Mouse (Mus musculus) spleen, postnatal 10 days (tissue): Measurements from ENCODE around the gene Arpc4.
"Not testable (repeated sequence)": the region's sequence is repeated elsewhere in the genome, so short reads cannot be mapped to it uniquely, and the experiment has no call there.

Source experiments
- DNase-seq, 2 experiments: peaks; one replicate each; pipeline ENCODE4 v3.0.0; 2021 to 2022; ENCODE audit warnings: low spot score in 2 of 2

The Arpc4 gene

DNA sequence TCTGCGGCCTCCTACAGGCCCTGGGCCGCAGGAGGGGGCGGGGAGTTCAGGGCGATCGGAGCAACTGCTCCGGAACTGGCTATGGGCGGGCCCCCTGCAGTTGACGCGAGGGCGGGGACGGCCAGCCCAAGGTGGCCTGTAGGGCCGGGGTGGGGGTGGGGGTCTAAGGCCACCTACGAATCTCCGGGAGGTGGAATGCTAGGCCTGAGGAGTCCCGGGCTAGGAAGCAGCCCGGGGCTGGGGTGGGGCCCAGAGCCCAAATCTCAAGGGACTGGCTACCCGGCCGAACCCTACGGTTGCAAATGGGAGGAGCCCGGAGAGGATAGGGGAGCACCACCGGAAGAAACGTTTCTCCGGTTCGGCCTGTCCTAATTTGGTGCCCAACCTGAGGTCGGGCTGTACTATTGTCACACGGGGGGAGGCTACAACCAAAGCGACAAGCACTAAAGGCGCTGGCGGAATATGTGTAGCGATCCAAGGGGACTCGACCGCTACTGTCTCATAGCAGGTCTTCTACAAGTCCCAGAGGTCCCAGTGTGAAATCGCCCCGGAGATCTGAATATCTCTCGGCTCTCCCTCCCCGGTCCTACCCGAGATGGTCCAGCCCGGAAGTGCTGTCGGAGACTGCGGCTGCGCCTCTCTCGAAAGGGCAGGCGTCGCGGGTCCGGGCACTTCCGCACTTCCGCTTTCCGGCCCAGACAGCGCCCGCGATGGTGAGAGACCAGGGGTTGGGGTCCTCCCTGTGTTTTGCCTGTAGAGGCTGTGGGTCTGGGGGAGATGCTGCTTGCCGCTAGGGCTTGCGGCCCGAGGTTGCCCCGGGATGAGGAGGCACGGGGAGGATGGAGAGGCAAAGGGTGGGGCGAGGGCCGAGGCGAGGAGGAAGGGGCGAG, at the start of gene Arpc4, which contains the start of gene Tada3:
TSS of gene Arpc4 (plus strand) at position 620 of the 890 bp plus-strand sequence.
TSS of gene Tada3 (minus strand) at position 388 of the 890 bp plus-strand sequence.
- DNase-seq, result peak; percentile 92 to 94

DNA sequence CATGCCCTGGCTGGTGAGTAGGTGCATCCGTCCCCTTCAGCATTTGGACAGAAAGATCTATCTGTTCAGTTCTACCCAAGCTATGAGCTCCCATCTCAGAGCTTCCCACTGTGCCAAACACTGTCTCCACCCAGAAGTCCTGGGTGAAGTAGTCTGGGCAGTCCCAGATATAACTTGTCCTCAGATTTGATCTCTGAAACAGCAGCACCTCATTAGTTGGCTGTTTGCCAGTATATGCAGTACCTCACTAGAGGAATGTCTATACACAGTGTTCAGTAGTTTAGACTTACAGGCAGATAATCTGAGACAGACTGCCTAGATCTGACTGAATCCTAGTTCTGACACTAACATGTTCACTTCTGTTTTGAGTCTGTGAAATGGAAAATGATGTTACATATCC, 48.5 kb upstream of the Arpc4 start:
- no peak for DNase-seq

DNA sequence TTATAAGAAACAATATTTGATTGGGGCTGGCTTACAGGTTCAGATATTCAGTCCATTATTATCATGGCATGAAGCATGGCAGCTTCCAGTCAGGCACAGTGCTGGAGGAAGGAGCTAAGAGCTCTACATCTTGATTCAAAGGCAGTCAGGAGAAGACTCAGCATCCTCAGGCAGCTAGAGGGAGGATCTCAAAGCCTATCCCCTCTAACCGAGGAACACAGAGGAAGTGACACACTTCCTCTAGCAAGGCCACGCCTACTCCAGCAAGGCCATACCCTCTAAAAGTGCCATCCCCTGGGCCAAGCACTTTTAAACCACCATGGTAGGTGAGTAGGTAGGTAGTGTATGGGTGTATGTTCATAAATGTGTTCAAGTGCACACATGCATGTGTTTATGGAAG, 47.4 kb upstream of the Arpc4 start:
- DNase-seq, result peak in 1 of 2 experiments; percentile 47

DNA sequence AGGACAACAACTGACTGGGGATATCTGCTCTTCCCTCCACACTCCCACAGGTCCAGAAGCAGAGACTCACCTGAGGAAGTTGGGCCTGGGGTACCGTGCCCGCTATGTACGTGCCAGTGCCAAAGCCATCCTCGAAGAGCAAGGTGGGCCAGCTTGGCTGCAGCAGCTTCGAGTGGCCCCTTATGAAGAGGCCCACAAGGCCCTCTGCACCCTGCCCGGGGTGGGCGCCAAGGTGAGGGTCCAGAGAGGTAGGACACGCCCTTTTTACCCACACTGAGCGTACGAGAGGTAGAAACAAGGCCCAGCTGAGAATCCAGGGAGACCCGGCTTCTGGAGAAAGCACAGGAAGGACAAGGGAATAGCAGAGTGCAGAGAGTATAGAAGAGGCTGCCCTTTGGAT, 46.2 kb upstream of the Arpc4 start:
- DNase-seq, result no peak

DNA sequence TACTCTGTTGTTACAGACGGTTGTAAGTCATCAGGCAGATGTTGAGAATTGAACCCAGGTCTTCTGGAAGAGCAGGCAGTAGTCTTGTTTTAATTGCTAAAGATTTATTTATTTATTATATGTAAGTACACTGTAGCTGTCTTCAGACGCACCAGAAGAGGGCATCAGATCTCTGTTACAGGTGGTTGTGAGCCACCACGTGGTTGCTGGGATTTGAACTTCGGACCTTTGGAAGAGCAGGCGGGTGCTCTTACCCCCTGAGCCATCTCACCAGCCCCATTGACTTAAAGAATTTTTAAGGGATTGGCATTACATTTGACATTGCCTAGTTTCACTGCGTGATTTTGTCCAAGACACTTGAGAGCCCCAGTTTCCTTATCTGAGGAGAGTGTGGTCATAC, 45.2 kb upstream of the Arpc4 start:
- not testable (repeated sequence) for DNase-seq

DNA sequence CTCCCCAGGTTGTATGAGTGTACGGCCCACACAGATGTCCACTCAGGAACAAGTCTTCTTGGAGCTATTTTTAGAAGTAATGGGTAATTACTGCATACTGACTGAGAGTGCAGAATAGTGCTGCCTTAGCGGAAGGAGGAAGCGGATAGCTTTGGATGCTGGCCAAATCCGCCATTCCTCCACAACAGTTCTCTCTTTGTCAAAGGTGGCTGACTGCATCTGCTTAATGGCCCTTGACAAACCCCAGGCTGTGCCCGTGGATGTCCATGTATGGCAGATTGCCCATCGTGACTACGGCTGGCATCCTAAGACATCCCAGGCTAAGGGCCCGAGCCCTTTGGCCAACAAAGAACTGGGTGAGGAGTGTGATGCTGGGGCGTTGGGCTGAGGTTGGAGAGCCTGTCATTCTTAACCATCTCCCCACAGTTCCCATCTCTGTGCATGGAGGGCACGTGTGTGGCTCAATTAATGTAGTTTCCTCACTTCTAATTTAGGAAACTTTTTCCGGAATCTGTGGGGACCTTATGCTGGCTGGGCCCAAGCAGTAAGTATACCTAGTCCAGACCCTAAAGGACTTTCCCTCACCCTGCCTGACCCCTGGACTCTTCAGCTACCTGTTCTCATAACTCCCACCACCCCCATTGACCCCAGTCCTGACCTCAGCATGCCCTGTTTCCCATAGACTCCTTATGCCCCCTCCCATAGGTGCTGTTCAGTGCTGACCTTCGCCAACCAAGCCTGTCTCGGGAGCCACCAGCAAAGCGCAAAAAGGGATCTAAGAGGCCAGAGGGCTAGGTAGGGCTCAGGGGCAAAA, 44.6 kb upstream of the Arpc4 start:
- DNase-seq, result no peak

DNA sequence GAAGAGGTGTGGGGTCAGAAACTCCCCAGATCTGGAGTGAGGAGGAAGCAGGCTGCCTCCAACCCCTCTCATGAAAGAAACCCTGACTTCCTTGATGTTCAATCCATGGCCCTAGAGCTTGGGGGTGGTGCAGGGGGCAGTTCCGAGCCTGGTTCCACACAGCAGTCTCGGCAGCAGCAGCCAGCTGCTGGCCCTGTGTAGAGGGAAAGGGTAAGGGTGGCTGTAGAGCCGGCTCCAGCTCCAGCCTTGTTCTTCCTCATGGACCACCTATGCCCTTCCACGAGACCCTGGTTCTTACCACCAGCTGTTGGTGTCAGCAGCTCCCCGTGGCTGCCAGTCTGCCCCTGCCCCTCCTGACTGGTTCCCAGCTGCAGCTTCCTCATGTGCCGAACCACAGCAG, 43.7 kb upstream of the Arpc4 start:
- no peak for DNase-seq

DNA sequence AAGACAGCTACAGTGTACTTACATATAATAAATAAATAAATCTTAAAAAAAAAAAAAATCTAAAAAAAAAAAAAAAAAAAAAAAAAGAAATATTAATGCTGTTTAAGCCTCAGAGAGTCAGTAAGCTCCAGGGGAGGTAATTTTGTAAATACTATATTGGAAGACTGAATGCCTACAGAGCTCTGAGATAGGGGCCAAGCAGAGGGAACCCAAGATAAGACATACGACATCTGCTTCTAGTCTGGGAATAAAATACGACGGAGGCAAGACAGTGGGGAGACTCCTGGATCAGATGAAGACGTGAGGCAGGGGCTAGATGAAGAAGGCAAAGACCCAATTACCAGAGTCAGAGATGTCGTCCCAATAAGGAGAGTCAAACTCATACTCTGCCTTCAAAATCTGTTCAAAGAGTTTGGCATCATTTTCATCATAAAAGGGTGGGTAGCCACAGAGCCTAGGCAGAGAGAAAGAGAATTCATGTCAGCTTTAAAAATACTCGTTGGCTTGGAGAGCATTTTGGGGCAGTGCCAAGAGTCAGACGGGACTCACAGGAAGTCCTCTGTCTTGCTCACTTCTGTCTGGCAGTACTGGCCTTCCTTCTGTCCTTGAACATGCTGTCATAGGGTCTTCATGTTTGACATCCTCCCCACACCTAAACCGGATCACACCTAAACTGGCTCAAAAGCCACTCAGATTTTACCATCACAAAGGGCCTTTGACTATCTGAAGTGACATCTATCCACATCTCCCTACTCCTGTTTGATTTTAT, 40.9 kb upstream of the Arpc4 start:
- no peak for DNase-seq

DNA sequence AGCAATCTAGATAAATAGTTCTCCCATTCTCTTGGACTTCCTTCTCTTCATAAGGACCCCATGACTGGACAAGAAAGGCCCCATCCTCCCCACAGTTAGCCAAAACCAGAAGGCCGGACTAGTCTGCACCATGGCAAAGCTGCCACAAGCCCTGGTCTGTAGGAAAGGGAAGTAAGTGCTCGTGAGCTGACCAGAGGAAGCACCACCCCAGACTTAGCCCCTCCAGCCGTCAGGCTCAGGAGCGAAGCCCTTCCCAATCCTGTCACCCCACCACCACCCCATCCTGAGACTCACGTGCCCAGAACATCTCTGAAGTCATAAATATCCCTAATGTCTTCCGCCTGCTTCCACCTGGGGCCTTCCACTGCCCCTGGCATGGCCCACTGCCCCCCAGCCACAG, 36.3 kb upstream of the Arpc4 start:
- DNase-seq, result no peak

DNA sequence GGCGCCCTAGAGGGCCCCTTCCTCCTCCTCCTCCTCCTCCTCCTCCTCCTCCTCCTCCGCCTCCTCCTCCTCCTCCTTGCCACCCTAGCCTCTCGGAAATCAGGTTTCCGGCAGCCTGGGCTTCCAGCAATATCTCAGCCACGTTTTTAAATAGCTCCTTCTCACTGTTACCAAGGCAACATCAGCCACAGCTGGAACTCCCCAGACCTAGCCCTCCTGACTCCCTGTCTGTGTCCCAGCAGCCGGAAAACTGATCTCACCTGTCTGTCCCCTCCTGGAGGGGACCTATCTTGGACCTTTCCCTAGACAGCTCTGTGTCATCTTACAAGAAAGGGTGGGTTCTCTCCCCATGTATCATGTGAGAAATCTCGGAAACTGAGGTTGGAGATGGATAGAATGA, 35.6 kb upstream of the Arpc4 start:
- DNase-seq, result no peak

DNA sequence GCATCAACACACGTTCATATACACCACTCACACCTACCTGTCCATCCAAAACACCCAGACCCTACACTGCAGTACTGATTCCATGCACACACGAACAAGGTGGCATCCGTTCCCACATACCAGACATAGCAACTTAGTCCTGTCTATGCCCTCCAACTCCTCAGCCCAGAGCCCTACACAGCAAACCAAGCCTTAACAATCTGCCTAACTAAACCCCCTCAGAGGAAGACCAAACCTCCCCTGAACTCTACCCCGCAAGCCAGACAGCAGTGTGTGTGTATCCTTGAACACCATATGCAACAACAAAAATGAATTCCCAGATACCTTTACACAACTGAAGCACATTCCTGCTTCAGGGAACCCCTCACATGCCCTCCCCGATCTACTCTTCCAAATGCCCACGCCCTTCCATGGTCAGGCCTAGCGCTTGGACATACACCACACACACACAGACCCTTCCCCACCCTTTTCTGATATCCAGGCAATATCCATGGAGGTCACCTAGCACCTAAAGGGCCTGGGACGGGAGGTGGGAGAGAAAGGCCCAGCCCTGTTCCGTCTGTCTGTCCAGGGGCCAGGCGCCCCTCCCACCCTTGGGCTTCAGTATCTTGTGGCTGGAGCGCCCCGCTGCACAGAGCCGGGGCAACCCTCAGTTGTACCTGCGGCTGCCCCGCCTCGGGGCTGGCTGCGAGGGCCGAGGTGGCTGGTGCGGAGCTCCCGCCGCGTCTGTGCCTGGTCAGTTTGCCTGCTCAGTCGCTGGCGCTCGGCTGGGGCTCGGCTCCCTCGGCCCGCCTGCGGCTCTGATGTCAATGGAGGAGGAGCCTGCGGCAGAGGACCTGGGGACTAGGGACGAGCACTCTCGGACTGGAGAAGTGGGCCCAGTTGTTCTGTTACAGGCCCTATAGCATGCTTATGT, 34.5 kb upstream of the Arpc4 start, which contains the start of gene Camk1:
TSS of gene Camk1 (minus strand) at position 808 of the 916 bp plus-strand sequence.
- DNase-seq, result peak; percentile 31 to 55

DNA sequence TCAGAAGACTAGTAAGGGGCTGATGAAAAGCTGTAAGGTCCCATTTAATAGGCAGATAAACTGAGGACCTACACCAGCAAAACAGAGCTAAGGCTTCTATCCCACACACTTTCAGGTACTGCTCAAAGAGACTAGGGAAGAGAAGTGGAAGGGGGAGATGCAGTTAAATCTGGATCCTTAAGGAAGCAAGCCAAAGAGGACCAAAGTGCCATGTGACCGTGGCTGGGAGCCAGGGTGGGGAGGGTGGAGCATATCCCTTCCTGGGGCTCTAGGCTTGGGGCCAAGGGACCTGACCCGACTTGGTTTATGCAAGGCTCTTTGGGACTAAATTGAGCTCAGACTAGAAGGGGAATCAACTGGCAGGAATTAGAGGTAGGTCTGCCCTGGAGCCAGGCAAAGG, 33.6 kb upstream of the Arpc4 start:
- peak in 1 of 2 experiments; percentile 42 for DNase-seq

DNA sequence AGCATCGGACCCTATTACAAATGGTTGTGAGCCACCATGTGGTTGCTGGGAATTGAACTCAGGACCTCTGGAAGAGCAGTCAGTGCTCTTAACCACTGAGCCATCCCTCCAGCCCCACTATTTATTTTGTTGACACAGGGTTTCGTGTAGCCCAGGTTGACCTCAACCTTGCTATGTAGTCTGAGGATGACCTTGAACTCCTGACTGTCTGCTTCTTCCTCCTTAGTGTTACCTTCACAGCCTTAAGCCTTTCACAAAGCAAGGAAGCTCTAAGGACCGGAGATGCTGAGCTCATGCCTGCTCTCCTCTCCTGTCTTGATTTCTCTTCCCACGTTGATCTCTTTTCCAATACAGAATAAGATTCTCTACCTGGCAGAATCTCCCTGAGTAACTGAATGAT, 31.0 kb upstream of the Arpc4 start:
- DNase-seq, result no peak

DNA sequence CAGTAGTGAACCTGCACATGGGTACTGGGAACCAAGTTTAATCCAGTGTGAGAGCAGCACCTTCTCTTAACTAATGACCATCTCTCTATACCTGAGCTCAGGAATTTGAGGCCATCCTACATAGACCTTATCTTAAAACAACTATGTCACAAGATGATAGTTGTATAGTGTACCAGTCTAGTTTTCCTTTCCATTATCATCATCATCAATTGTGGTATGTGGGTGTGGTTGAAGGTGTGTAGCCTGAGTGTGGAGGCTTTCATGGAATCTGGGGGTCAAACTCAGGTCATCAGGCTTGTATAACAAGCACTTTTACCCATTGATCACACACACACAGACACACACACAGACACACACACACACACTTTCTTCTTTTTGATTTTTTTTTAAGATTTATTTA, 27.4 kb upstream of the Arpc4 start:
- no peak for DNase-seq

DNA sequence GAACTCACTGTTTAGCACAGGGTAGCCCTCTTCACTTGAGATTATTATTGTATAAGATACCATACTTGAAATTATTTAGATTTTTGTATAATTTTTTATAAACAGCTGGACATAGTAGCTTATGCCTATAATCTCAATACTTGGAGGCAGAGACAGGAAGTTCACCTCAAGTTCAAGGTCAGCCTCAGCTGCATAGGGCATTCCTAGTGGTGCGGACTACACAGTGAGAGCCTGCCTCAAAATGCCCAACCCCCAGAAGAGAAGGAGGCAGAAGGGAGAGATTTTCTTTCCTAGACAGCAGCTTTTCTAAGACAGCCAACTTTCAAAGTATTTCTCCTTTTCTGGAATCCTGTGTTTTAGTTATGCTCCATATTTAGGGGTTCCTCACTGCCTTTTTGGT, 26.8 kb upstream of the Arpc4 start:
- no peak for DNase-seq

DNA sequence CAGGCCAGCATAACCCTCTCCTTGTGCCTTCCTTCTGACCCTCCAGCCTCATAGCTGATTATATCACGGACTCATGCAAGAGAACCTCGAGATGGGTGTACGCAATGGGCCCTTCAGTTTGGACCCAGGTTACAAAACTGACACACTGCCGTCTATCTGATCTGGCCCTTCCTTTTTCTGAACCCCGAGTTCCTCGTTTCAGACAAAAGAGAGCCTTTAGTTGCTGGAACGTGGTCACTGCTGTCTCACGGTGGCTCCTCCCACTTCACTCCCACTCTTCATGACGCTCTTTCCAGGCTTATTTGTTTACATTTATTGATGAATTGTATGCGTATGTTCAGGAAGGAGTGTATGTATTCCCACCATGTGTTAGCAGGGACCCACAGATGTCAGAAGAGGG, 26.3 kb upstream of the Arpc4 start:
- no peak for DNase-seq

DNA sequence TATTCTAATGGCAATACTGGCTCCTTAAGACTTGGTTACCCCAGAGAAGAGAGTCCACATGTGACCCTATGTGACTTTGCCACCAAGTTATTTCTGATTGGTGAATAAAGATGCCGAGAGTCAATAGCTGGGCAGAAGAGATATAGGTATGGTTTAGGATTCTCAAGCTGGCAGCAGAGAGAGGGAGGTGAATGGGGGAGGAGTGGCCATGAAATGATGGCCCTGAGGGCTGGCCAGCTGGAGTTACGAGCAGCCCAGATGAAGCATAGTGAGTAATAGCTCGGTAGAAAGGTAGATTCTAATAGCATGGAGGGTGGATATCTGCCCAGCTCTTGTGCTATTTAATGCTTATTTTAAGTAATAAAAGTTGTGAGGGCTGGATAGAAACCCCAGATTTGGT, 25.1 kb upstream of the Arpc4 start:
- DNase-seq, result no peak

DNA sequence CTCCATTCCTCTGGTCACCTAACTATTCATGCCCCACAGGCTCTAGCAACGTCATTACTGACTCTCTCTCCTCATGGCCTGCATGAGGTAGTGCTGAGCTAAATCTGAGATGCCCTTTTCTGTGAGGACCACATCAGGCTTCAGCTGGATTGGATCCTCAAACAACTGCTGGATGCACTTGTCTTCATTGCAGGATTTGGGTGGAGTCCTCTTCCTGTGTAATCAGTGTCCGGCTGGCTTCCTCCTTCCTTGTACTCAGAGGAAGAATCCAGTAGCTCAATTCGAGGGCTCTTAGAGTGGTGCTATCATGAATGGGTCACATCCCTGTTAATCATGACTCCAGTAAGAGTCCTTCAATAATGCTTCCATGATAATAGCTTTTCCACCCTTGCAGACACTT, 24.2 kb upstream of the Arpc4 start:
- no peak for DNase-seq

DNA sequence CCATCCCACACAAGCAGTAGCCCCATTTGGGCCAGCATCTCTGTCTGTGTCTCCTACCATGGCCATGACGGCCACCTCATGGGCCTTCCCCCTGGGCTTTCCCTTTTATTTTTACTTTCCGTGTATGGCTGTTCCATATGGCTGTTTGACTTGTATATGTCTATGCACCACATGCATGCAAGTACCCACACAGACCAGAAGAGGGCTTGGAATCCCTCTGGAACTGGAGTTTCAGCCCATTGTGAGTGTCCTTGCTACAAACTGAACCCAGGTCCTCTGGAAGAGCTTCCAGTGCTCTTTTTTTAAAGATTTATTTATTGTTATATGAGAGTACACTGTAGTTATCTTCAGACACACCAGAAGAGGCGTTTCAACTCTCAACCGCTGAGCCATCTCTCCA, 16.4 kb upstream of the Arpc4 start:
- DNase-seq, result no peak

DNA sequence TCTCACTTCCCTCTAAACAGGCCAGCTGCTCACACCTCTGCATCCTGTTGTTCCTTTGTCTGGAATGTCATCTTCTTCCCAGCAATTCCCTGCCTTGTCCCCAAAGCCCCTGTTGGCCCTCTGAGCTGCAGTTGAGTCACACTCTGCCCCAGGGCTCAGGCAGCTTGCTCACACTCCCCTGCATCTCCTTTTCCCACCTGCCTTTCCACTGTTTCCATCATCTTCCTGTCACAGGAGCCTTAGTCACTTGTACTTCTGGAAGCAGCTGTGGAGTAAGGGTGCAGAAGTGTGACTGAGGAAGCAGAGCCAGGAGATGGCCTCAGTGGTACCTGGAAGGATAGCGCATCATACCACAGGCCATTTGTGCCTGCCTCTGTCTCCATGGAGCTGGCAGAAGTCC, 15.7 kb upstream of the Arpc4 start:
- no peak for DNase-seq
